Mouse (Mus musculus) ES-E14 (cell line): Measurements from ENCODE around the gene Atox1.

Source experiments
- CHD2 ChIP-seq: IDR thresholded peaks from 2 replicates; pipeline ENCODE4 v1.6.1; 2014; ENCODE audit warnings: mild to moderate bottlenecking, low read depth, low read length, inconsistent platforms
- HCFC1 ChIP-seq: IDR thresholded peaks from 2 replicates; pipeline ENCODE4 v1.6.1; 2012; ENCODE audit warnings: low read length, inconsistent platforms, borderline replicate concordance; ENCODE audit not compliant: insufficient read depth
- MAFK ChIP-seq: IDR thresholded peaks from 2 replicates; pipeline ENCODE4 v1.6.1; 2014; ENCODE audit warnings: mild to moderate bottlenecking, low read depth, low read length, inconsistent platforms; ENCODE audit not compliant: insufficient read depth
- ZNF384 ChIP-seq: IDR thresholded peaks from 2 replicates; pipeline ENCODE4 v1.6.1; 2012; ENCODE audit warnings: low read depth, low read length, inconsistent platforms

GRCm38 (mm10) chr11:55415036-55415704, 45.9 kb downstream of the Atox1 start:
- TF ChIP-seq HCFC1, result no peak
- no peak for TF ChIP-seq MAFK
- no peak for TF ChIP-seq CHD2
- TF ChIP-seq ZNF384, result no peak
